Mouse (Mus musculus) kidney, adult 9 months (tissue): ENCODE data around the gene Rab4a.
A peak's percentile ranks its signal among the peaks of the same experiment; 100 is the strongest.

Experiments
- DNase-seq: peaks from one replicate; pipeline ENCODE4 v3.0.0; 2022

The Rab4a gene

GRCm38 (mm10) chr8:123805718-123806373 lies at the start of gene Rab4a:
Gene Rab4a, plus strand, starts transcription at chr8:123805985.
- peak; percentile 88 for DNase-seq

GRCm38 (mm10) chr8:123756901-123757300 lies 48.9 kb upstream of the Rab4a start:
- DNase-seq, result no peak

GRCm38 (mm10) chr8:123758935-123759334 lies 46.9 kb upstream of the Rab4a start:
- DNase-seq, result no peak

GRCm38 (mm10) chr8:123759933-123760332 lies 45.9 kb upstream of the Rab4a start:
- no peak for DNase-seq

- no peak for DNase-seq
These were observed 45.2 kb upstream of the Rab4a start for GRCm38 (mm10) chr8:123760579-123760978.

- DNase-seq, result peak; percentile 15
These were observed 44.4 kb upstream of the Rab4a start for GRCm38 (mm10) chr8:123761266-123761882.

- DNase-seq, result no peak
These were observed 43.9 kb upstream of the Rab4a start for GRCm38 (mm10) chr8:123761883-123762270.

GRCm38 (mm10) chr8:123763355-123763754 lies 42.4 kb upstream of the Rab4a start:
- DNase-seq, result no peak

GRCm38 (mm10) chr8:123764671-123765070 lies 41.1 kb upstream of the Rab4a start:
- DNase-seq, result no peak

- DNase-seq, result no peak
These were observed 39.3 kb upstream of the Rab4a start for GRCm38 (mm10) chr8:123766516-123766915.

- DNase-seq, result no peak
These were observed 37.9 kb upstream of the Rab4a start for GRCm38 (mm10) chr8:123767874-123768273.

GRCm38 (mm10) chr8:123768492-123769356 lies 37.1 kb upstream of the Rab4a start:
- peak; percentile 35 for DNase-seq

- DNase-seq, result no peak
These were observed 32.3 kb upstream of the Rab4a start for GRCm38 (mm10) chr8:123773468-123773867.

GRCm38 (mm10) chr8:123774491-123774890 lies 31.3 kb upstream of the Rab4a start:
- no peak for DNase-seq

GRCm38 (mm10) chr8:123777319-123777718 lies 28.5 kb upstream of the Rab4a start:
- no peak for DNase-seq

GRCm38 (mm10) chr8:123780471-123780870 lies 25.3 kb upstream of the Rab4a start:
- no peak for DNase-seq

- DNase-seq, result no peak
These were observed 24.5 kb upstream of the Rab4a start for GRCm38 (mm10) chr8:123781256-123781655.

- DNase-seq, result peak; percentile 73
These were observed 22.1 kb upstream of the Rab4a start for GRCm38 (mm10) chr8:123783525-123784249.

- peak; percentile 44 for DNase-seq
These were observed 19.6 kb upstream of the Rab4a start for GRCm38 (mm10) chr8:123786166-123786565.

GRCm38 (mm10) chr8:123786644-123787043 lies 19.1 kb upstream of the Rab4a start:
- DNase-seq, result no peak

- no peak for DNase-seq
These were observed 18.4 kb upstream of the Rab4a start for GRCm38 (mm10) chr8:123787254-123787897.

GRCm38 (mm10) chr8:123788416-123789170 lies 17.2 kb upstream of the Rab4a start:
- no peak for DNase-seq
